Mouse (Mus musculus): ENCODE measurements around the gene Patl2.

Patl2 gene

GRCm38 (mm10) chr2:122081728-122082456 is 104.1 kb downstream of the Patl2 start:
- in situ Hi-C loops (cut with MboI; ENCODE audit: low sequenced_read_pairs) = no loop called here

Data from CH12F3 (cell line).